Mouse (Mus musculus) erythroblast, embryonic 14.5 days (primary cell): ENCODE data around the gene Necap1. TPM values are rescaled to one million over a fixed set of nuclear protein-coding genes. Genes with fewer than 3 reads are reported as not detected.

Experiments
- H3K27me3 ChIP-seq: 2 replicates; pipeline ENCODE4 v1.6.1; 2012; ENCODE audit warnings: inconsistent platforms; ENCODE audit not compliant: control insufficient read depth
- H3K36me3 ChIP-seq: 2 replicates; pipeline ENCODE4 v1.6.1; 2012; ENCODE audit warnings: mild to moderate bottlenecking, inconsistent platforms; ENCODE audit not compliant: control insufficient read depth
- H3K4me1 ChIP-seq: 2 replicates; pipeline ENCODE4 v1.6.1; 2012; ENCODE audit warnings: inconsistent platforms; ENCODE audit not compliant: control insufficient read depth
- H3K4me3 ChIP-seq: replicated peaks from 2 replicates; pipeline ENCODE3; 2012; ENCODE audit warnings: moderate library complexity, mild to moderate bottlenecking, inconsistent platforms
- H3K9me3 ChIP-seq: 2 replicates; pipeline ENCODE4 v1.6.1; 2012; ENCODE audit warnings: low read length, inconsistent platforms, mixed read lengths; ENCODE audit not compliant: control insufficient read depth
- GATA1 ChIP-seq: IDR thresholded peaks from 2 replicates; pipeline ENCODE4 v1.6.1; 2012; ENCODE audit warnings: low read length, inconsistent platforms, mixed read lengths
- TAL1 ChIP-seq: IDR thresholded peaks from 3 replicates; pipeline ENCODE4 v1.6.1; 2012; ENCODE audit warnings: low read length, inconsistent platforms, mixed read lengths
- polyA plus RNA-seq: library from polyadenylated mRNA; stranded (reverse); fragments of >175 nt; gene quantifications from 2 replicates; pipeline ENCODE4 v1.2.3, GENCODE M21; 2012

The Necap1 gene
- polyA plus RNA-seq, 1 experiment, result 0.93 TPM

DNA sequence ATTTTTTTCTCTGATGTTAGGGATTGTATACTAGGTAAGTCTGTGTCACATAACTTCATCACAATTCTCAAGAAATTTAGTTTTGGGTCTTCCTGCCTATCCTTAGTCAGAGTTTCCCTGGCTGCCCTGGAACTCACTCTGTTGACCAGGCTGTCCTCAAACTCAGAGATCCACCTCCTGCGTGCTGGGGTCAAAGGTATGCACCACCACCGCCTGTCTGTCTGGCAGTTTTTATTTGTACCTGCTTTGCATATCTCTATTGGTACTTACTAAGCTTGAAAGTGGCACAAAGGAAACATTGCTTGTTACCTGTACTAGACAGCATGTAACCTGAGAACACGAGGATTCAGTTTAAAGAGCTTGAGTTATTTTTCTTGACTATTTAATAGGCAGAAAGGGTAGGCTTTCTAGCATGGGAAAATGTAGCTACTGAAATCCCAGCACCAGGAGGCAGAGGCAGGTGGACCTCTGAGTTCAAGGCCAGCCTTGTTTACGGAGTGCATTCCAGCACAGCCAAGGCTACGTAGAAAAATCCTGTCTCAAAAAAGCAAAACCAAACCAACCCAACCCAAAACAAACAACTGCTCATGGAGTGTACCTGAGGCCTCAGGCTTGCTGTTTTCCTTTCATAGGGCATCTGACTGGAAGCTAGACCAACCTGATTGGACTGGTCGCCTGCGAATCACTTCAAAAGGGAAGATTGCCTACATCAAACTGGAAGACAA, 5.7 kb downstream of the Necap1 start:
- peaks cover 88% of the 10 kb centered on the region for H3K36me3 ChIP-seq
- no peak overlapping the region for H3K4me3 ChIP-seq

DNA sequence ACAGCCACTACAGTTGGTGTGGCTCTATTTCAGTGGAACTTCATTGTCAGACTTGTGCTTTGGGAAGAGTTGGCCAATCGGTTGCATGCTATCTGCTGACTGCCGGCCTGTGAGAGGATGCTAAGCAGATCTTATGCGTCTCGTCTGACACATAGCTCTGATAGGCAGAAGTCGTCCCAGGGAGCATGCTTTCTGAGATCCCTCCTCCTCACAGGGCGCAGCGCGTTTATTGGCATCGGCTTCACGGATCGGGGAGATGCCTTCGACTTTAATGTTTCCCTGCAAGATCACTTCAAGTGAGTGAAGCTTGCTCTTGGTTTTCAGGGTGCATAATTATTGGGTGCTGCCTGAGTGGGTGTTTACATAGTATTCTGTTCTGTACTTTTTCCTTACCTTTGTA, 7.0 kb downstream of the Necap1 start:
- Histone ChIP-seq H3K27me3 (no peaks in the 10 kb centered on the region), H3K36me3 (peaks cover 95% of the 10 kb centered on the region), H3K9me3 (no peaks in the 10 kb centered on the region), H3K4me1 (peaks cover 2% of the 10 kb centered on the region; the same call in 1 of the 2 replicates), H3K4me3 (no peak overlapping the region)
- no peak for TF ChIP-seq GATA1
- no peak for TF ChIP-seq TAL1

More for the DNA sequence above, 5.7 kb downstream of the Necap1 start:
- Histone ChIP-seq H3K27me3 (no peaks in the 10 kb centered on the region), H3K9me3 (no peaks in the 10 kb centered on the region), H3K4me1 (peaks cover 15% of the 10 kb centered on the region)
- TF ChIP-seq GATA1, result no peak
- no peak for TF ChIP-seq TAL1

DNA sequence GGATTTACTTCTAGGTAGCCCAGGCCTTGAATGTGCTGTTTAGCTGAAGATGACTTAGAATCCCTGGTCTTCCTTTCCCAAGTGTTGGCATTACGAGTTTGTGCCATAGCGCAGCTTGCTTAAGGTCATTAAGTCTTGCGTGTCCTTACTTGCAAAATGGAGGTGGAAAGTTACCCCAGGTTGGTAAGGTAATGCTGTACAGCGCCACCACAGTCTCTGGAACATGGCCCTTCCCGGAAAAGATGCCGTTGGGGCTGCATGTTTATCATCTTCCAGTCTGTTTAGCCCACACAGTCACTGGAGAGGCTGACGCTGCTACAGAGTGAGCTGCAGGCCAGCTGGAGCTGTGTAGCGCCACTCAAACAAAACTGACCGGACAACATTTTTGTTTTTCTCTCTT, 9.3 kb downstream of the Necap1 start:
- no peak for TF ChIP-seq GATA1
- no peak for TF ChIP-seq TAL1
- peaks cover 100% of the 10 kb centered on the region for H3K36me3 ChIP-seq
- no peaks in the 10 kb centered on the region for H3K27me3 ChIP-seq
- no peaks in the 10 kb centered on the region; the same call in 1 of the 2 replicates for H3K4me1 ChIP-seq
- peaks cover 3% of the 10 kb centered on the region; the same call in 1 of the 2 replicates for H3K9me3 ChIP-seq
- no peak overlapping the region for H3K4me3 ChIP-seq

DNA sequence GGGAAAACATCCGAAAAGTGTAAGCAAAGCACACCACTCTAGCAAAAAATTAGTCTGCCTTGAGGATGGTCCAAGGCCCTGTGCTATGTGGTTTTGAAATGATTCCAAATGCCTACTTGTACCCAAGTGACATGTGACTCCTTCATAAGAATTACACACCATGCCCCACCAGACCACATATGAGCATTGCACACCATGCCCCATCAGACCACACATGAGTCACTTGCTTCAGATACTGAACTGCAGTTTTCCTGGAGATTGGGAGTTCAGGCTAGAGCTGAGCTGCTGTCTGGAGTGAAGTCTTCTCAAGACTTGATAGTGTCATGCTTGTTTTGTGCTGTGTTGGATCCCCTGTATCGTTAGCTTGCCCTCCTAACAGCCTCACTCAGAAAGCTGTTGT, 15.3 kb downstream of the Necap1 start:
- Histone ChIP-seq H3K36me3 (peaks cover 68% of the 10 kb centered on the region), H3K4me1 (no peaks in the 10 kb centered on the region)

DNA sequence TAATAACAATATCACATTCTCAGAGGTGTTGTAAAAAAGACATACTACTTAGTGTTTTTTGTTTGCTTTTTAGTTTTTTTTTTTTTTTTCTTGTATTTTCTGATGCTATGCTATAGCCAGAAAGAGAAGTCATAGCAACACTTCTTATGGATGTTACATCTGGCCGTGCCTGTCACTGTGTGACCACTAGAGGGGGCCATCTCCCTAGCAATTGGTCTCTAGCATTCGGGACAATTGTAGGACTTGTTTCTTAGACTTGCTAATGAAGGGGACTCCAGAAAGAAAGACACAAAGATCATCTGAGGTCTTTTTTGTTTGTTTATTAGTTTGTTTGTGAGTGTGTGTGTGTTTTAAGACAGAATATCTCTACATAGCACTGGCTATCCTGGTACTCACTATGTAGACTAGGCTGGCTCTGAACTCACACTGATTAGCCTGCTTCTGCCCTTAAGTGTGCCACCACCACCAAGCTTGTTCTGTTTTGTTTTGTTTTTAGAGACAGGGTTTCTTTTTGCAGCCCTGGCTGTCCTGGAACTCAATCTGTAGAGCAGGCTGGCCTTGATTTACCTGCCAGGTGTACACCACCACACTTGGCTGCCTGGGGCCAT, 18.3 kb downstream of the Necap1 start:
- Histone ChIP-seq H3K9me3 (peaks cover 3% of the 10 kb centered on the region; the same call in 1 of the 2 replicates), H3K4me3 (no peak overlapping the region), H3K27me3 (no peaks in the 10 kb centered on the region), H3K36me3 (peaks cover 41% of the 10 kb centered on the region), H3K4me1 (no peaks in the 10 kb centered on the region)
- TF ChIP-seq GATA1, result no peak
- no peak for TF ChIP-seq TAL1

More for the DNA sequence above, 15.3 kb downstream of the Necap1 start:
- H3K9me3 ChIP-seq, result peaks cover 3% of the 10 kb centered on the region; the same call in 1 of the 2 replicates
- H3K4me3 ChIP-seq, result no peak overlapping the region
- TF ChIP-seq TAL1 (no peak), GATA1 (no peak)
- no peaks in the 10 kb centered on the region for H3K27me3 ChIP-seq

DNA sequence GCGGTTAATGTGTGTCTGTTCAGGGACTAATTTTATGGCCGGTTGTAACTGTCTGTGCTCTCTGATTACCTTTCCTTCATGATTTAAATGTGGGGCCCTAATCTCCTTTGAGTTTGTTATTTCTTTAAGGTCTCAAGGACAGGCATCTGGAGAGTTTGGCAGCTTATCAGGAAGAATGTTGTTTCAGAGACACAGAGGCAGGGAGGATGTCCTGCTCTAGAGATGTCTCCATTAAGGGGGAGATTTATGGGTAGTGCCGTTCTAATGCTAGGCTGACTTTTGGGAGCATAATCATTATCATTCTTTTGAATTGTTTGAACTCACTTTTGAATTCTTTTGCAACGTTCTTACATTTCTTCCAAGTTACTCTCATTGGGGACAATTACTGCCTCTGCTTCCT, 45.6 kb downstream of the Necap1 start:
- Histone ChIP-seq H3K27me3 (no peaks in the 10 kb centered on the region), H3K9me3 (peaks cover 4% of the 10 kb centered on the region; the same call in 1 of the 2 replicates), H3K4me1 (no peaks in the 10 kb centered on the region), H3K36me3 (no peaks in the 10 kb centered on the region), H3K4me3 (no peak overlapping the region)
- TF ChIP-seq GATA1 (no peak), TAL1 (no peak)

DNA sequence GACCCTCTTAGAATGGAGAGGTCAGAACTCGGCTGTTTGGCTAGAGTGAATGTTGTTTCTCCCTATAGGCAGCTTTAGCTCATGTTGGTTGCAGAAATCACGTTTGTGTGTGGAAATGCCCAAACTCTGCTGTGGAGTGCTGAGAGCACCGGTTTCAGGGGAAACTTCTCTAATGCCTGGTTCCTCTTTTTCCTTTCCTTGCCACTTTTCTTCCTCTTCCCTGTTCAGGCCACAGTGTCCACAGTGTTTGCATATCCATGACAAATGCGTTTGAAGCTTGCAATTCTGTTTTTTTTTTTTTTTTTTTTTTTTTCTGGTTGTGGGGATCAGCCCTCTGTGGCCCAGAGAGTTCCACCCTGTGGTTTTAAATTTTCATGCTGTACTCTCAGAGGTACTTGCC, 47.2 kb downstream of the Necap1 start, which contains the start of gene Clec4a1:
TSS of gene Clec4a1 (plus strand) at position 398 of the 400 bp plus-strand sequence.
- H3K9me3 ChIP-seq, result peaks cover 2% of the 10 kb centered on the region; the same call in 1 of the 2 replicates
- no peaks in the 10 kb centered on the region for H3K4me1 ChIP-seq
- no peak within 1 kb of the TSS for H3K4me3 ChIP-seq
- TF ChIP-seq TAL1 (no peak), GATA1 (no peak)
- no peaks in the 10 kb centered on the region for H3K27me3 ChIP-seq
- no peaks in the 10 kb centered on the region for H3K36me3 ChIP-seq

DNA sequence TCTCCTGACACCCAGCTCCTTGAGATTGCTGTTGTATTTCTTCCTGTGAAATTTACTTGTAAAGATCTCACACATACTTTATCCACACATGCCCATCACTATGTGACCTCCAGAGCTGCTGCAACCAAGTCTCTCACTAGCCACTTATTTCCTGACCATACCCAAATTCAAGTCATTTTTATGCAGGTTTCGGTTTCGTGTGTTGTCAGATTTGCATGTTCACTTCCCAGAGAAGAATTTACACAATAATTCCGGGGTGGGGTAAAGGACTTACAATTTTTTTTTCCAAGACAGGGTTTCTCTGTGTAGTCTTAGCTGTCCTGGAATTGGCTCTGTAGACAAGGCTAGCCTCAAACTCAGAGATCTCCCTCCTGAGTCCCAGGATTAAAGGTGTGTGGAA, 60.6 kb downstream of the Necap1 start:
- H3K4me1 ChIP-seq, result no peaks in the 10 kb centered on the region
- H3K4me3 ChIP-seq, result no peak overlapping the region
- no peaks in the 10 kb centered on the region for H3K27me3 ChIP-seq
- H3K9me3 ChIP-seq, result no peaks in the 10 kb centered on the region; the same call in 1 of the 2 replicates
- TF ChIP-seq TAL1, result no peak
- TF ChIP-seq GATA1, result no peak
- H3K36me3 ChIP-seq, result no peaks in the 10 kb centered on the region

Other genes starting within 250 kb of the Necap1 start
- not detected in 2 replicates for gene Dppa3, start 248.1 kb upstream of the Necap1 start, polyA plus RNA-seq
- gene Nanog, start 167.0 kb upstream of the Necap1 start, polyA plus RNA-seq, result 0.06 TPM in 1 of 2 replicates, not detected in the other
- 0.48 and 0.56 TPM in 2 replicates for gene Slc2a3, start 72.8 kb upstream of the Necap1 start, polyA plus RNA-seq
- 0.56 and 0.83 TPM in 2 replicates for gene Foxj2, start 54.6 kb upstream of the Necap1 start, polyA plus RNA-seq
- gene C3ar1, start 18.3 kb upstream of the Necap1 start, polyA plus RNA-seq, result not detected in 2 replicates
- gene Clec4a1, start 47.4 kb downstream of the Necap1 start, polyA plus RNA-seq, result not detected in 2 replicates
- not detected in 2 replicates for gene Clec4a3, start 78.0 kb downstream of the Necap1 start, polyA plus RNA-seq
- gene Clec4a4, start 115.9 kb downstream of the Necap1 start, polyA plus RNA-seq, result not detected in 2 replicates
- not detected in 2 replicates for gene Clec4b1, start 175.5 kb downstream of the Necap1 start, polyA plus RNA-seq
- 0.22 TPM in 1 of 2 replicates, not detected in the other for gene Clec4a2, start 232.0 kb downstream of the Necap1 start, polyA plus RNA-seq